Mouse (Mus musculus): ENCODE measurements around the gene Crtc3.

Gene Crtc3

GRCm38 (mm10) chr7:80682630-80683029, 6.0 kb downstream of the Crtc3 start:
- no peak for DNase-seq (ENCODE audit: low spot score)

GRCm38 (mm10) chr7:80680218-80680847, 8.3 kb downstream of the Crtc3 start:
- DNase-seq (ENCODE audit: low spot score), result no peak

GRCm38 (mm10) chr7:80672323-80672722, 16.4 kb downstream of the Crtc3 start:
- DNase-seq (ENCODE audit: low spot score), result no peak

GRCm38 (mm10) chr7:80670889-80671288, 17.8 kb downstream of the Crtc3 start:
- no peak for DNase-seq (ENCODE audit: low spot score)

- no peak for DNase-seq (ENCODE audit: low spot score)
Measured at GRCm38 (mm10) chr7:80667190-80667589, 21.5 kb downstream of the Crtc3 start.

GRCm38 (mm10) chr7:80666198-80666915, 22.3 kb downstream of the Crtc3 start:
- no peak for DNase-seq (ENCODE audit: low spot score)

- no peak for DNase-seq (ENCODE audit: low spot score)
Measured at GRCm38 (mm10) chr7:80661082-80661481, 27.6 kb downstream of the Crtc3 start.

- no peak for DNase-seq (ENCODE audit: low spot score)
Measured at GRCm38 (mm10) chr7:80660619-80661018, 28.1 kb downstream of the Crtc3 start.

GRCm38 (mm10) chr7:80657896-80658295, 30.8 kb downstream of the Crtc3 start:
- no peak for DNase-seq (ENCODE audit: low spot score)

- no peak for DNase-seq (ENCODE audit: low spot score)
Measured at GRCm38 (mm10) chr7:80655350-80656013, 33.2 kb downstream of the Crtc3 start.

GRCm38 (mm10) chr7:80654926-80655325, 33.8 kb downstream of the Crtc3 start:
- DNase-seq (ENCODE audit: low spot score), result no peak

- no peak for DNase-seq (ENCODE audit: low spot score)
Measured at GRCm38 (mm10) chr7:80654393-80654792, 34.3 kb downstream of the Crtc3 start.

GRCm38 (mm10) chr7:80653971-80654370, 34.7 kb downstream of the Crtc3 start:
- no peak for DNase-seq (ENCODE audit: low spot score)

- no peak for DNase-seq (ENCODE audit: low spot score)
Measured at GRCm38 (mm10) chr7:80653077-80653476, 35.6 kb downstream of the Crtc3 start.

GRCm38 (mm10) chr7:80652289-80652688, 36.4 kb downstream of the Crtc3 start:
- DNase-seq (ENCODE audit: low spot score), result no peak

- DNase-seq (ENCODE audit: low spot score), result no peak
Measured at GRCm38 (mm10) chr7:80647437-80647871, 41.2 kb downstream of the Crtc3 start.

- DNase-seq (ENCODE audit: low spot score), result no peak
Measured at GRCm38 (mm10) chr7:80646093-80647025, 42.3 kb downstream of the Crtc3 start.

- no peak for DNase-seq (ENCODE audit: low spot score)
Measured at GRCm38 (mm10) chr7:80642976-80643666, 45.6 kb downstream of the Crtc3 start.

GRCm38 (mm10) chr7:80642552-80642951, 46.1 kb downstream of the Crtc3 start:
- DNase-seq (ENCODE audit: low spot score), result no peak

GRCm38 (mm10) chr7:80641899-80642298, 46.8 kb downstream of the Crtc3 start:
- DNase-seq (ENCODE audit: low spot score), result no peak

GRCm38 (mm10) chr7:80641497-80641896, 47.2 kb downstream of the Crtc3 start:
- no peak for DNase-seq (ENCODE audit: low spot score)
